Mouse (Mus musculus): ENCODE results near the gene B4galt2.

GRCm38 (mm10) chr4:117890750-117891149 is 7.5 kb upstream of the B4galt2 start:
- TF ChIP-seq POLR2A (IDR thresholded peaks at IDR 0.05; ENCODE audit: insufficient read depth, low read depth, low read length) (no peak), CTCF (IDR thresholded peaks at IDR 0.05) (no peak)
